Mouse (Mus musculus) heart, adult 2 months (tissue): Measurements from ENCODE around the gene Cenpm.

Experiments used
- CTCF ChIP-seq: fragments of 200-600 bp; IDR thresholded peaks from 2 replicates; pipeline ENCODE4 v1.8.1; 2022; ENCODE audit warnings: antibody characterized with exemption, mild to moderate bottlenecking, moderate library complexity
- EP300 ChIP-seq: fragments of 200-500 bp; IDR thresholded peaks from 2 replicates; pipeline ENCODE4 v1.6.1; 2011; ENCODE audit warnings: low read depth, low read length, control low read depth; ENCODE audit not compliant: insufficient read depth

DNA sequence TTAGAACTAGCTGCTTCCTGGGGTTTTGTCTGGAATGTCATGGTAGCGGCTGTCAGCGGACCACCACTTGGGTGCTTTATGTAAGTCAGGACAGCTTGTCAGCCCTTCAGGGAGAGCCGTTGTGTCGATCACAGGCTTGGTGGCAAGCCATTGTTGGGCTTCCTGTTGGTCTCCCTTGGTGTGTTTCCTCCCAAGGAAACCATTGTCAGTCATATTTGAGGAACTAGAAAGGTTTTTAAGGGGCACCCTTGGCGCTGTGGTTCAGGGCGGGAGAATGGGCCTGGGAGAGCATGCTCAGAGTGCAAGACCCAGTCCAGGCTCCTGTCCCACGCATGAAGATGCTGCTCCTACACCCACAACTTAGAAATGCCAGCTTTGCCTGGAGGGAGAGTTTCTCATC lies 46.2 kb downstream of the Cenpm start:
- TF ChIP-seq EP300 = no peak
- TF ChIP-seq CTCF = no peak
